Mouse (Mus musculus) common myeloid progenitor, adult 5-6 weeks (primary cell): ENCODE measurements around the gene Gm21972. TPM values are rescaled to one million over a fixed set of nuclear protein-coding genes. Genes with fewer than 3 reads are reported as not detected.

Source experiments
- ATAC-seq: replicated peaks from 2 replicates; pipeline ENCODE4 v1.8.0; 2016; ENCODE audit warnings: low read depth, mild to moderate bottlenecking, moderate TSS enrichment, inconsistent platforms; ENCODE audit not compliant: poor library complexity, severe bottlenecking
- total RNA-seq: library from RNA; stranded (forward); fragments of 200-1000, 187-1606 nt; gene quantifications from 2 replicates; pipeline ENCODE4 v1.2.3, GENCODE M21; 2017

Gm21972 gene
- 1.7 and 10.6 TPM in 2 replicates for total RNA-seq

GRCm38 (mm10) chr1:86133337-86133736 is at the start of gene Gm21972:
Gene Gm21972 (plus strand): TSS chr1:86133637.
- ATAC-seq, result no peak

GRCm38 (mm10) chr1:86094413-86094812 is 39.0 kb upstream of the Gm21972 start:
- no peak for ATAC-seq

- ATAC-seq, result no peak
Measured at GRCm38 (mm10) chr1:86105054-86105453, 28.4 kb upstream of the Gm21972 start.

GRCm38 (mm10) chr1:86111779-86112178 is 21.7 kb upstream of the Gm21972 start, which contains the start of gene Htr2b:
Gene Htr2b (minus strand): TSS chr1:86111970.
- ATAC-seq, result no peak

GRCm38 (mm10) chr1:86114141-86114540 is 19.3 kb upstream of the Gm21972 start:
- no peak for ATAC-seq

GRCm38 (mm10) chr1:86119549-86119948 is 13.9 kb upstream of the Gm21972 start:
- no peak for ATAC-seq

- no peak for ATAC-seq
Measured at GRCm38 (mm10) chr1:86126036-86126435, 7.4 kb upstream of the Gm21972 start.

- ATAC-seq, result no peak
Measured at GRCm38 (mm10) chr1:86135315-86135714, 1.9 kb downstream of the Gm21972 start.

GRCm38 (mm10) chr1:86141081-86141480 is 7.6 kb downstream of the Gm21972 start:
- ATAC-seq, result no peak

- ATAC-seq, result no peak
Measured at GRCm38 (mm10) chr1:86143165-86143564, 9.7 kb downstream of the Gm21972 start.

- ATAC-seq, result peak; percentile 55
Measured at GRCm38 (mm10) chr1:86144001-86144944, 10.8 kb downstream of the Gm21972 start.

- ATAC-seq, result no peak
Measured at GRCm38 (mm10) chr1:86146293-86146692, 12.9 kb downstream of the Gm21972 start.

- peak; percentile 64 for ATAC-seq
Measured at GRCm38 (mm10) chr1:86147557-86147956, 14.1 kb downstream of the Gm21972 start.

GRCm38 (mm10) chr1:86148161-86148560 is 14.7 kb downstream of the Gm21972 start:
- no peak for ATAC-seq

- ATAC-seq, result no peak
Measured at GRCm38 (mm10) chr1:86150929-86151328, 17.5 kb downstream of the Gm21972 start.

- no peak for ATAC-seq
Measured at GRCm38 (mm10) chr1:86151376-86151775, 17.9 kb downstream of the Gm21972 start.

GRCm38 (mm10) chr1:86152618-86153017 is 19.2 kb downstream of the Gm21972 start:
- no peak for ATAC-seq

- peak; percentile 99 for ATAC-seq
Measured at GRCm38 (mm10) chr1:86154133-86154823, 20.8 kb downstream of the Gm21972 start, which contains the start of gene Armc9. Gene Armc9 (plus strand): TSS chr1:86154780.

- ATAC-seq, result no peak
Measured at GRCm38 (mm10) chr1:86154824-86155164, 21.4 kb downstream of the Gm21972 start.

- no peak for ATAC-seq
Measured at GRCm38 (mm10) chr1:86156075-86156474, 22.6 kb downstream of the Gm21972 start.

GRCm38 (mm10) chr1:86156595-86156994 is 23.2 kb downstream of the Gm21972 start:
- no peak for ATAC-seq
